Mouse (Mus musculus) forebrain, postnatal 0 days (tissue): ENCODE data around the gene Ano6. TPM values are rescaled to one million over a fixed set of nuclear protein-coding genes. Genes with fewer than 3 reads are reported as not detected.
A peak's percentile ranks its signal among the peaks of the same experiment; 100 is the strongest.

Experiments used
- ATAC-seq: fragments of 200-750 bp; cut with Nextera tagmentation; 2 replicates; pipeline ENCODE4 v1.8.0; 2017; ENCODE audit warnings: mild to moderate bottlenecking, moderate library complexity
- DNase-seq: peaks from one replicate; pipeline ENCODE4 v3.0.0-alpha.2; 2015
- H3K27ac ChIP-seq: fragments of 300-500 bp; sonication (generic); 2 replicates; pipeline ENCODE4 v1.5.1; 2014; ENCODE audit warnings: low read depth, mild to moderate bottlenecking, antibody characterized with exemption, low read length, moderate library complexity, mixed read lengths
- H3K27me3 ChIP-seq: fragments of 300-500 bp; sonication (generic); 2 replicates; pipeline ENCODE4 v1.6.1; 2014; ENCODE audit warnings: mild to moderate bottlenecking, low read length, mixed read lengths; ENCODE audit not compliant: insufficient read depth
- H3K36me3 ChIP-seq: fragments of 300-500 bp; sonication (generic); 2 replicates; pipeline ENCODE4 v1.6.1; 2014; ENCODE audit warnings: mild to moderate bottlenecking, moderate library complexity; ENCODE audit not compliant: insufficient read depth
- H3K4me1 ChIP-seq: fragments of 300-500 bp; sonication (generic); 2 replicates; pipeline ENCODE4 v1.6.1; 2014; ENCODE audit warnings: antibody characterized with exemption; ENCODE audit not compliant: insufficient read depth
- H3K4me2 ChIP-seq: fragments of 300-500 bp; sonication (generic); 2 replicates; pipeline ENCODE4 v1.6.1; 2014; ENCODE audit warnings: low read depth, mild to moderate bottlenecking, moderate library complexity
- H3K4me3 ChIP-seq: fragments of 300-500 bp; sonication (generic); 2 replicates; pipeline ENCODE4 v1.5.1; 2014; ENCODE audit warnings: low read depth, low read length, mixed read lengths
- H3K9ac ChIP-seq: fragments of 300-500 bp; sonication (generic); 2 replicates; pipeline ENCODE4 v1.6.1; 2014; ENCODE audit warnings: mild to moderate bottlenecking
- H3K9me3 ChIP-seq: fragments of 300-500 bp; sonication (generic); 2 replicates; pipeline ENCODE4 v1.6.1; 2016; ENCODE audit warnings: low read length
- CTCF ChIP-seq: sonication (generic); IDR thresholded peaks from 2 replicates; pipeline ENCODE4 v1.5.1; 2016; ENCODE audit warnings: antibody characterized with exemption, control low read depth, low read depth
- WGBS: fragments of 180-500 bp; shearing (Covaris S2); extraction: QIAGEN DNeasy Blood & Tissue Kit; methylation state at CpG from one replicate; pipeline ENCODE4 v1.1.7; 2014; 5-methylcytosine and 5-hydroxymethylcytosine counted together
- polyA plus RNA-seq: library from polyadenylated mRNA; unstranded; fragments of >200 nt; fragmentation: Nextera tagmentation; extraction: Ambion mirVana; gene quantifications from 2 replicates; pipeline ENCODE4 v1.2.1, GENCODE M21; 2015
- total RNA-seq: library from RNA; depleted of rRNA; stranded (reverse); fragments of >200 nt; gene quantifications from 2 replicates; pipeline ENCODE4 v1.2.3, GENCODE M21; 2014

The Ano6 gene
- total and polyA plus RNA-seq, 2 experiments from 2014 or later: 17.2 to 32.6 TPM

GRCm38 (mm10) chr15:95797144-95797983 is 6.7 kb downstream of the Ano6 start:
- H3K4me3 ChIP-seq: no peak overlapping the region
- H3K27ac ChIP-seq: no peak overlapping the region
- no peak overlapping the region for H3K9ac ChIP-seq
- ATAC-seq: no peak
- H3K27me3 ChIP-seq: no peaks in the 10 kb centered on the region
- H3K4me1 ChIP-seq: peaks cover 14% of the 10 kb centered on the region; the same call in 1 of the 2 replicates
- no peak for TF ChIP-seq CTCF
- no peaks in the 10 kb centered on the region for H3K9me3 ChIP-seq
- WGBS: 79% methylated on average over 9 of the region's 9 CpGs
- DNase-seq: no peak
- no peaks in the 10 kb centered on the region for H3K36me3 ChIP-seq
- no peak overlapping the region for H3K4me2 ChIP-seq

- no peak for TF ChIP-seq CTCF
- H3K27me3 ChIP-seq: no peaks in the 10 kb centered on the region
- H3K9ac ChIP-seq: no peak overlapping the region
- H3K4me1 ChIP-seq: peaks cover 20% of the 10 kb centered on the region; the same call in 1 of the 2 replicates
- 95% methylated on average over 7 of the region's 7 CpGs for WGBS
- no peak overlapping the region for H3K4me2 ChIP-seq
- ATAC-seq (no peak), DNase-seq (no peak)
- no peaks in the 10 kb centered on the region for H3K36me3 ChIP-seq
- H3K4me3 ChIP-seq: no peak overlapping the region
- H3K27ac ChIP-seq: no peak overlapping the region
- no peaks in the 10 kb centered on the region for H3K9me3 ChIP-seq
Observed at GRCm38 (mm10) chr15:95798266-95798665, 7.6 kb downstream of the Ano6 start.

GRCm38 (mm10) chr15:95799632-95800031 is 9.0 kb downstream of the Ano6 start:
- no peak for TF ChIP-seq CTCF
- H3K4me2 ChIP-seq: no peak overlapping the region
- peaks cover 18% of the 10 kb centered on the region; the same call in 1 of the 2 replicates for H3K4me1 ChIP-seq
- H3K36me3 ChIP-seq: no peaks in the 10 kb centered on the region
- H3K4me3 ChIP-seq: no peak overlapping the region
- no peak overlapping the region for H3K9ac ChIP-seq
- ATAC-seq: no peak
- no peaks in the 10 kb centered on the region for H3K27me3 ChIP-seq
- no peak for DNase-seq
- no peaks in the 10 kb centered on the region for H3K9me3 ChIP-seq
- no peak overlapping the region for H3K27ac ChIP-seq
- 91% methylated on average over 5 of the region's 5 CpGs for WGBS

GRCm38 (mm10) chr15:95800051-95800450 is 9.4 kb downstream of the Ano6 start:
- ATAC-seq: no peak
- Histone ChIP-seq H3K4me2 (no peak overlapping the region), H3K27ac (no peak overlapping the region), H3K4me3 (no peak overlapping the region), H3K4me1 (peaks cover 14% of the 10 kb centered on the region; the same call in 1 of the 2 replicates), H3K9ac (no peak overlapping the region), H3K27me3 (no peaks in the 10 kb centered on the region), H3K9me3 (no peaks in the 10 kb centered on the region), H3K36me3 (no peaks in the 10 kb centered on the region)
- no peak for DNase-seq
- no peak for TF ChIP-seq CTCF

- TF ChIP-seq CTCF: no peak
- H3K4me2 ChIP-seq: no peak overlapping the region
- H3K4me1 ChIP-seq: peaks cover 12% of the 10 kb centered on the region; the same call in 1 of the 2 replicates
- H3K27ac ChIP-seq: peak overlapping the region; percentile 59; the same call in 1 of the 2 replicates
- ATAC-seq (no peak), DNase-seq (no peak)
- WGBS: 61% methylated on average over 21 of the region's 21 CpGs
- H3K4me3 ChIP-seq: no peak overlapping the region
- no peaks in the 10 kb centered on the region for H3K27me3 ChIP-seq
- H3K9ac ChIP-seq: no peak overlapping the region
- no peaks in the 10 kb centered on the region for H3K9me3 ChIP-seq
- H3K36me3 ChIP-seq: no peaks in the 10 kb centered on the region
Observed at GRCm38 (mm10) chr15:95801261-95801979, 10.8 kb downstream of the Ano6 start.

- WGBS: 61% methylated on average over 6 of the region's 6 CpGs
- H3K27ac ChIP-seq: peak overlapping the region; percentile 59; the same call in 1 of the 2 replicates
- no peak overlapping the region for H3K4me3 ChIP-seq
- DNase-seq (peak; percentile 47), ATAC-seq (peak; percentile 74)
- no peak overlapping the region for H3K9ac ChIP-seq
- H3K9me3 ChIP-seq: no peaks in the 10 kb centered on the region
- no peak for TF ChIP-seq CTCF
- no peaks in the 10 kb centered on the region for H3K36me3 ChIP-seq
- H3K4me1 ChIP-seq: peaks cover 12% of the 10 kb centered on the region; the same call in 1 of the 2 replicates
- H3K4me2 ChIP-seq: no peak overlapping the region
- H3K27me3 ChIP-seq: no peaks in the 10 kb centered on the region
Observed at GRCm38 (mm10) chr15:95802140-95802539, 11.5 kb downstream of the Ano6 start.

GRCm38 (mm10) chr15:95802762-95803161 is 12.1 kb downstream of the Ano6 start:
- H3K4me2 ChIP-seq: no peak overlapping the region
- no peak overlapping the region for H3K9ac ChIP-seq
- ATAC-seq (no peak), DNase-seq (no peak)
- WGBS: 78% methylated on average over 2 of the region's 2 CpGs
- H3K27me3 ChIP-seq: no peaks in the 10 kb centered on the region
- H3K36me3 ChIP-seq: no peaks in the 10 kb centered on the region
- H3K4me3 ChIP-seq: no peak overlapping the region
- H3K9me3 ChIP-seq: no peaks in the 10 kb centered on the region
- H3K4me1 ChIP-seq: peaks cover 12% of the 10 kb centered on the region; the same call in 1 of the 2 replicates
- H3K27ac ChIP-seq: no peak overlapping the region
- no peak for TF ChIP-seq CTCF
